Mouse (Mus musculus): ENCODE results near the gene Xpo6.

GRCm38 (mm10) chr7:126175999-126176398 is 24.3 kb downstream of the Xpo6 start:
- TF ChIP-seq POLR2A (IDR thresholded peaks at IDR 0.05; ENCODE audit: control insufficient read depth, extremely low read depth, insufficient read depth, low read length, poor library complexity) = no peak
- peak; percentile 54; the same call in 1 of the 2 replicates for TF ChIP-seq CTCF (IDR thresholded peaks at IDR 0.05; ENCODE audit: borderline replicate concordance, control insufficient read depth, extremely low read depth, insufficient read depth, low read length, poor library complexity)
